Mouse (Mus musculus) neural tube, embryonic 13.5 days (tissue): ENCODE results near the gene Fgfr3. TPM values are rescaled to one million over a fixed set of nuclear protein-coding genes. Genes with fewer than 3 reads are reported as not detected.
A peak's percentile ranks its signal among the peaks of the same experiment; 100 is the strongest.

ENCODE experiments used
- ATAC-seq: fragments of 200-750 bp; cut with Nextera tagmentation; 2 replicates; pipeline ENCODE4 v1.8.0; 2017; ENCODE audit warnings: low read depth, mild to moderate bottlenecking, moderate TSS enrichment, moderate library complexity
- H3K27ac ChIP-seq: fragments of 300-500 bp; sonication (generic); replicated peaks from 2 replicates; pipeline ENCODE4 v1.5.1; 2015; ENCODE audit warnings: moderate library complexity, mild to moderate bottlenecking, inconsistent platforms
- H3K27me3 ChIP-seq: fragments of 300-500 bp; sonication (generic); 2 replicates; pipeline ENCODE4 v1.6.1; 2015; ENCODE audit warnings: mild to moderate bottlenecking, inconsistent platforms
- H3K36me3 ChIP-seq: fragments of 300-500 bp; sonication (generic); 2 replicates; pipeline ENCODE4 v1.6.1; 2015; ENCODE audit warnings: mild to moderate bottlenecking, inconsistent platforms
- H3K4me1 ChIP-seq: fragments of 300-500 bp; sonication (generic); replicated peaks from 2 replicates; pipeline ENCODE4 v1.6.1; 2015; ENCODE audit warnings: inconsistent platforms
- H3K4me2 ChIP-seq: fragments of 300-500 bp; sonication (generic); 2 replicates; pipeline ENCODE4 v1.6.1; 2015; ENCODE audit warnings: inconsistent platforms, mild to moderate bottlenecking, moderate library complexity
- H3K4me3 ChIP-seq: fragments of 300-500 bp; sonication (generic); 2 replicates; pipeline ENCODE4 v1.5.1; 2015; ENCODE audit warnings: mild to moderate bottlenecking, inconsistent platforms
- H3K9ac ChIP-seq: fragments of 300-500 bp; sonication (generic); 2 replicates; pipeline ENCODE4 v1.6.1; 2015; ENCODE audit warnings: moderate library complexity, mild to moderate bottlenecking, inconsistent platforms
- H3K9me3 ChIP-seq: fragments of 300-500 bp; sonication (generic); 2 replicates; pipeline ENCODE4 v1.6.1; 2016; ENCODE audit warnings: inconsistent platforms
- WGBS: fragments of 180-500 bp; shearing (Covaris S2); methylation state at CpG from one replicate; pipeline ENCODE4 v1.1.7; 2015; 5-methylcytosine and 5-hydroxymethylcytosine counted together
- polyA plus RNA-seq: library from polyadenylated mRNA; unstranded; fragments of >200 nt; fragmentation: Nextera tagmentation; extraction: Ambion mirVana; gene quantifications from 2 replicates; pipeline ENCODE4 v1.2.1, GENCODE M21; 2015

Fgfr3 gene
- polyA plus RNA-seq: 42.3 and 44.9 TPM in 2 replicates

DNA sequence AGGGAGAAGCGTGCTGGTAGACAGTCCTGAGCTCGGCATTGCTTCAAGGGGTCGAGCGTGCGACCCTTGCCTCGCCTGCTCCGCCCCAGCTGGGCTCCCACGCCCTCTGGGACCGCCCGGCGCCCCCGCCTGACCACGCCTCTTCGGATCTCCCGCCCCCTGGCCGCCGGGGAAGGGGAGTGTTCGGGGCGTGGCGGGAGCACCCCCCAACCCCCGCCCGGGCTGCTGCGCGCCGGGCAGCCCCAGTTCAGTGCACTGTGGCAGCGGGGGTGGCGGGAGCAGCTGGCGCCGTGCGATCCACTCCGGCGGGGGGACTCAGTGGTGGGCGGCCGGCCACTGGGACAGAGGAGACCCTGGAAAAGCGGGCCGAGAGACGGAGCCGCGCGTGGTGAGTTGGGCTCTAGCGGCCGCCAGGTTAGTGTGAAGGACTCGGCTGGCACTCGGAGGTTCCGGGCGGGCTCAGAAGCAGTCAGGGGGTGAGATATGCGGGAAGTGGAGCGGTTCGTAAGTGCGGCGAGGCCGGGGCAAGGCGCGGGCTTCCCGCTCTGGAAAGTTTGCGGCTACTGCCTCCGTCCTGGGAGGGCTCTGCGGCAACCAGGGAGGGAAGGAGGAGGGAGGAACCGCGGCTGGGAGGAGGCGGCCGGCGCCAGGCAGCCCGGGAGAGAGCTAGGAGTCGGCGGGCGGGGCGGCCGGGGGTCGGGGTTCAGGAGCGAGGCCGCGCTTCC is at the start of gene Fgfr3:
Gene Fgfr3, plus strand, starts transcription at position 134 of the 725 bp plus-strand sequence.
- Histone ChIP-seq H3K9ac (peak within 1 kb of the TSS; percentile 81), H3K4me1 (peaks cover 60% of the 10 kb centered on the region), H3K4me2 (peak within 1 kb of the TSS; percentile 86), H3K27ac (peak within 1 kb of the TSS; percentile 86), H3K9me3 (no peaks in the 10 kb centered on the region), H3K36me3 (no peaks in the 10 kb centered on the region), H3K4me3 (peak within 1 kb of the TSS; percentile 69), H3K27me3 (peaks cover 28% of the 10 kb centered on the region)
- peak; percentile 67 for ATAC-seq
- under 1% methylated on average over 71 of the region's 73 CpGs for WGBS

DNA sequence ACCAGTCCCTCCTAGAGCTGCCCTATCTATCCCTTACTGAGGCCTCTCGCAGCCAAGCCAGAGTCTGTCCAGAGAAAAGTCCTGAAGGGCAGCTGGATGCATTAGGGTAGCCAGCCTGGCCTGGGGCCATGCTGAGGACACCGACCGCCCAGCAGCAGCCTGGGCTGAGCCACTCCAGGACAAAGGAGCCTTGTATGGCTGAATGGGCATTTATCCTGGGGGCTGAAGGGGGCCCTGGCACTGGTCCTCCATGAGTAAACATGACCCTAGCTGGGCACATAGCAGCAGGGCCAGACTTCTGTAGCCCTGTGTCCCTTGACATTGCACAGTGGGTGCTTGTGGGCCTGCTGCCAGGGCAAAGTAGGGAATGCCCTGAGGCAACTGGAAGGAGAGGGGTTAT is 47.0 kb upstream of the Fgfr3 start:
- WGBS: 32% methylated on average over 3 of the region's 3 CpGs
- peak; percentile 70 for ATAC-seq
- Histone ChIP-seq H3K4me2 (no peak overlapping the region), H3K27ac (no peak overlapping the region; the same call in 1 of the 2 replicates), H3K4me1 (peaks cover 13% of the 10 kb centered on the region), H3K27me3 (no peaks in the 10 kb centered on the region), H3K9me3 (no peaks in the 10 kb centered on the region), H3K4me3 (no peak overlapping the region), H3K9ac (peak overlapping the region; percentile 38; the same call in 1 of the 2 replicates), H3K36me3 (peaks cover 14% of the 10 kb centered on the region)

DNA sequence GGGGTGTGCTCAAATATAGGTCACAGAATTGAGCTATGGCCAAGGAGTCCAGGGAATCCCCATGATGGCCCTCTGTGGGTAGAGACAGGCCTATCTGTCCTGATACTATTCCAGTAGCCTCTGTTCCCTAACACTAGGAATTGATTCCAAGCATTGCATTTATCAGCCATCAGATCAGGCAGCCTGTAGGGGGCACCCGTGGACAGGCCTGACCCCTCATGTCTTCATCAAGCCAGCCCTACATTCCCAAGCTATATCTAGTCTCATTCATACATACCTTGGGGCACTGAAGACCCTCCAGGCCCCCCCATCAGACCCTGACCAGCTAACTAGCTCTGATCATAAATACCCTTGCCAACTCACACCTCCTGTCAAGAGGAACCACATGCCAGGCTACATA is 45.5 kb upstream of the Fgfr3 start:
- no peaks in the 10 kb centered on the region for H3K27me3 ChIP-seq
- peaks cover 3% of the 10 kb centered on the region; the same call in 1 of the 2 replicates for H3K36me3 ChIP-seq
- no peaks in the 10 kb centered on the region for H3K9me3 ChIP-seq
- H3K4me3 ChIP-seq: no peak overlapping the region
- H3K27ac ChIP-seq: no peak overlapping the region
- WGBS: 0% methylated on average over 1 of the region's 1 CpGs
- ATAC-seq: no peak
- no peak overlapping the region for H3K4me2 ChIP-seq
- no peak overlapping the region for H3K9ac ChIP-seq
- H3K4me1 ChIP-seq: peaks cover 13% of the 10 kb centered on the region

DNA sequence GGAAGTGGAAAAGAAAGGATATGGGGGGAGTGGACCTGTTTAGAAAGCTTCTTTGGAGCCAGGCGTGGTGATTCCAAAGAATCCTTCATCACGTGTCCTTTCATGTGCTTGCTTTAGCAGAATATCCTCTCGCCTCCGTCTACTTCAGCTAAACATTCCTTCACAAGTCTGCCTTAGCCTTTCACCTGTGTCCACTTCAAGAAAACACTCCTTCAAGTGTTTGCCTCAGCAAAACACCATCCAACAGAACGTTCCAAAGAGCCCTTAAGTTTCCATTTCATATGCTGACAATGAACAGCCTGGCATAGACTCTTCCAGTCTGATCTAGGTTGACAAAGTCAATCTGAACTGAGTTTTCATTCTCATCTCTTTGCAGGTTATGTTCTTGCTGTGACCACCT is 43.2 kb upstream of the Fgfr3 start:
- no peak for ATAC-seq
- H3K4me3 ChIP-seq: no peak overlapping the region
- WGBS: 90% methylated on average over 5 of the region's 5 CpGs

DNA sequence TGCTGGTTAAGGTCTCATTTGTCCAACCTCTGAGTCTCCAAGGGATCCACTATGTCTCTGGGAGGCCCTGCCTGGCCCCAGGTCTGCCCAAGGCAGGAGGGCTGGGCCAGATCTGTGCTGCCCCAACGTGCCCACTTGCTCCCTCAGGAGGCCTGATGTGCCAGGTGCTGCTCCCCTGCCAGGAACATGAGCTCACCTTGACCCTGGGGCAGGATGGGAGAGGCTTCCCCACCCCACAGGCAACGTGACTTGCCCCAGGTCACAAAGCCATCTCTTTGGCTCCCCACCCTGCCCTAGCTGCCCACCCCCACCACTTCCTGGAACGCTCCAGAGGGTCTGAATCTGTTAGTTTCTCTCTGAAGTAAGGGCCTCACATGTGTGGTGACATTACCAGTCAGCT is 40.4 kb upstream of the Fgfr3 start:
- 60% methylated on average over 3 of the region's 3 CpGs for WGBS
- ATAC-seq: no peak
- no peak overlapping the region for H3K9ac ChIP-seq

More for the DNA sequence above, 43.2 kb upstream of the Fgfr3 start:
- Histone ChIP-seq H3K27ac (no peak overlapping the region), H3K36me3 (no peaks in the 10 kb centered on the region), H3K4me1 (peaks cover 13% of the 10 kb centered on the region), H3K9me3 (no peaks in the 10 kb centered on the region), H3K27me3 (no peaks in the 10 kb centered on the region; the same call in 1 of the 2 replicates), H3K4me2 (no peak overlapping the region), H3K9ac (no peak overlapping the region)

DNA sequence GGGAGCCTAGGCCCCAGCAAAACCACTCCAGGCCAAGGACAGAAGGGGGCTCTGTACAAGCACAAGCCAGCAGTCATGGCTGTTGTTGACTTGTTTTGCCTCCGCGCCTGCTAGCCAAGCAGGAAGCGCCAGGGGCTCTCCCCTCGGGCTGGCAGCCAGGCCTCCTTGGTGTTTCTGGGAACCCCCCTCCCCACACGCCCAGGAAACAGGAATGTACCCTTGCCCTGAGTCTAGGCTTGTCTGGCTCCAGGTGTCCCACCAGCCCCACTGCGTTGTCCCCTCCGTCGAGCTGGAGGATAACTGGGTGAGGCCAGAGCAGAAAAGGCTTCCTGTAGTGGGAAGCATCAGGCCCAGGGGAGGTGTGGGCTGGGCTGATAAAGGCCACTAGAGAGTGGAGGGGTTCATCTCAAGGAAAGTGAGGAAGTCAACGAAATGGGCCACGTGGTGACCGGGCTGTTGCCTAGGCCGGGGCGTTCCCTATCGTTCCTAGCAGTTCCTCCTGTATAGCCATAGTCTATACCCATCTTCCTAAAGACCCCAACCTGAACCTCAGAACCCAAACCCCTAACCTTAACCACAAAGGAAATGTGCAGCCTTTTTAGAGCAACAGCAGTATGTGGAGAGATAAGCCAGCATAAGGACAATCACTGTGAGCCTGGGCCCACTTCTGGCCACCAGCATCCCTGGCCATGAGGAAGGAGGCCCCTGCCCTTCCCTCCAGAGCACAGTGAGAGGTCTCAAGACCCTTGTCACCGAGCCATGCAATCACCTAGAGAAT is 39.7 kb upstream of the Fgfr3 start:
- Histone ChIP-seq H3K4me1 (0 out of 2 replicates have a peak, but pooled peaks cover 6% of the 10 kb centered on the region), H3K9me3 (no peaks in the 10 kb centered on the region), H3K36me3 (no peaks in the 10 kb centered on the region), H3K27ac (no peak overlapping the region), H3K27me3 (peaks cover 17% of the 10 kb centered on the region), H3K4me2 (no peak overlapping the region), H3K4me3 (no peak overlapping the region), H3K9ac (no peak overlapping the region)
- 81% methylated on average over 15 of the region's 15 CpGs for WGBS
- ATAC-seq: no peak

More for the DNA sequence above, 40.4 kb upstream of the Fgfr3 start:
- Histone ChIP-seq H3K4me3 (no peak overlapping the region), H3K27me3 (peaks cover 9% of the 10 kb centered on the region), H3K9me3 (no peaks in the 10 kb centered on the region), H3K4me1 (no peaks in the 10 kb centered on the region), H3K4me2 (no peak overlapping the region), H3K36me3 (no peaks in the 10 kb centered on the region), H3K27ac (no peak overlapping the region)

DNA sequence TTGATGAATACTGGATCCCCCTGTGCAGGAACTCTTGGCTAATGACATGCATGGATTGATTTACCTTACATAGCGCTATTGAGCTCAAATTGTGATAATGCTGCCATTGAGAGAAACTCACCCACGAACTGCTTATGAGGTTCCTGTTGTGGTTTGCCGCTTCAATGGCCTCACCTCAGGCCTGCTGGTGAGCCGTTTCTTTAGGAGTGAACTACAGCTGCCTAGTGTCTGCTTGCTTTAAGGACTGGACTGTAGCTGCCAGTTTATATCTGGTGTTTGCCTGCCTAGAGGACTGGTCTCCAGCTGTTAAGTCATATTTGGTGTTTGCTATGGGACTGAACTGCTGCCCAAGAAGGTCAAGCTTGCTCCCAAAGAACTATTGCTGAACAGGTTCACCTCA is 38.5 kb upstream of the Fgfr3 start:
- Histone ChIP-seq H3K36me3 (no peaks in the 10 kb centered on the region), H3K9ac (no peak overlapping the region), H3K4me1 (peaks cover 18% of the 10 kb centered on the region), H3K9me3 (no peaks in the 10 kb centered on the region), H3K4me2 (no peak overlapping the region), H3K4me3 (no peak overlapping the region), H3K27me3 (peaks cover 19% of the 10 kb centered on the region), H3K27ac (no peak overlapping the region)
- ATAC-seq: no peak
- 76% methylated on average over 4 of the region's 4 CpGs for WGBS

DNA sequence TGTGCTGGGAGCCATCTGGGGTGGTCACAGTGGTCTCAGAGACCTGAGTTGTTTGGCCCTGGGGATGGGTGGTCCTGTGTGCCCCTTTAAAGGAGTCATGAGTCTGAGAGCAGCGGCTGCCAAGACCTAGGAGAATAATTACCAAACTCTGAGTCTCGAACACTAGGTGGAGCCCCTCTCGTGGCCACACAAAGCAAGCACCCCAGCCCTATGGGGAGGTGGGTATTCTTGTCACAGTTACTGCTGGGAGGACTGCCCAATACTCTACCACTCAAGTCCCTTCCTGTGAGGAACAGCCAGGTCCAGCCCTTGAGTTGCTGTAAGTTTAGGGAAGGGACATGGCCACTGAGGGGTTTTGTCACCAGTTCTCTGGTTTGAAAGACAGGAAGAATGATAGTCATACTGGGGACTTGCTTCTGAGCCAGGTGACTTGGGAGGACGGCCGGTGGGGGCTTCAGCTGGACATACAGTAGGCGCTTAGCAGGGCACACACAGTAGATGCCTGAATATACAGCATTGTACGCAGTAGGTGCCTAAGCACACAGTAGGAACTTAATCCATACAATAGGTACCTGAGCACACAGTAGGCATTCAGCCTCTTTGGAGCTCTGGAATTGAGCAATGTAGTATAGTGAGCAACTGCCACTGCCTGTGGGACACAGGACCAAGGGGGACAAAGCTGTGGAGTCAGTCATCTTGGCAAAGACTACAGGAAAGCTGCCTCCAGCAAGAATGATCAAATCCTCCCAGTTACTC is 37.4 kb upstream of the Fgfr3 start:
- Histone ChIP-seq H3K27me3 (peaks cover 29% of the 10 kb centered on the region), H3K9ac (no peak overlapping the region), H3K4me1 (peaks cover 29% of the 10 kb centered on the region), H3K4me2 (no peak overlapping the region), H3K27ac (no peak overlapping the region), H3K36me3 (no peaks in the 10 kb centered on the region), H3K4me3 (no peak overlapping the region), H3K9me3 (no peaks in the 10 kb centered on the region)
- WGBS: 44% methylated on average over 7 of the region's 7 CpGs
- peak; percentile 21; the same call in 1 of the 2 replicates for ATAC-seq

DNA sequence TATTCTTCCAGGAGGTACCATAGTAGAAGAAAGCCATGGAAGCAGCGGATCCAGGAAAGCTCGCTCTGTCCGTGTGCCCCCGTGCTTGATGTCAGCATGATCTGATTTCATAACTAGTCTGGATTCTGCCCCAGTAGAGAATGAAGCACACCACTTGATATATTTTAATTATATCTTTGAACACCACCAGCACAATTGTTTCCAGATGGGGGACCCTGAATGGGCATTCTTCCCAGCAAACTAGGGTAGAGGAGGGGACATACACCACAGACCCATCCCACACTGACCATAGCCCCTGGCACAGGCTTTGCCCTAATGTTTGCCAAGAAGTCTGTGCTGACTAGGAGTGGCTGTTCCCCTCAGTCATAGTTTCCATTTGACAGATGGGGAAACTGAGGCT is 36.5 kb upstream of the Fgfr3 start:
- H3K4me3 ChIP-seq: no peak overlapping the region
- 85% methylated on average over 4 of the region's 4 CpGs for WGBS

DNA sequence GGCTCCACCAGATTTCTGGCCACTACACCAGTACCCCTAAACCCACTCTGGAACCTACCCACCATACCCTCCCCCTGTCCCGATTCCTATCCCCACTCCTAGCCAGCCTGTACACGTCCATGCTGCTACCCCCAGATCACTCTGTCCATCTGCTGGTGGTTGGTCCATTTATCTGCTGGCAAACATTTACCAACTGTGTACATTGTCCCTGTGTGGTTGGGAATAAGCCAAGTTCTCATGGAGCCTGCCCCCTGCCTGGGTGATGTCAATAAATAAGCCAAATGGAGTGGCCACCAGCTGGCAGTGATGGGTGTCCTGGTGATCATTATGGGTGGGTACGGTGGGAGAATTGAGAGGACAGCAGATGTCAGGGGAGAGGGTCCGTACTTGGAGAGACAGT is 34.3 kb upstream of the Fgfr3 start:
- no peaks in the 10 kb centered on the region for H3K9me3 ChIP-seq

More for the DNA sequence above, 36.5 kb upstream of the Fgfr3 start:
- H3K36me3 ChIP-seq: no peaks in the 10 kb centered on the region
- H3K9me3 ChIP-seq: no peaks in the 10 kb centered on the region
- ATAC-seq: no peak
- no peak overlapping the region for H3K4me2 ChIP-seq
- no peak overlapping the region for H3K27ac ChIP-seq
- H3K4me1 ChIP-seq: peaks cover 38% of the 10 kb centered on the region
- H3K27me3 ChIP-seq: peaks cover 38% of the 10 kb centered on the region
- no peak overlapping the region for H3K9ac ChIP-seq

DNA sequence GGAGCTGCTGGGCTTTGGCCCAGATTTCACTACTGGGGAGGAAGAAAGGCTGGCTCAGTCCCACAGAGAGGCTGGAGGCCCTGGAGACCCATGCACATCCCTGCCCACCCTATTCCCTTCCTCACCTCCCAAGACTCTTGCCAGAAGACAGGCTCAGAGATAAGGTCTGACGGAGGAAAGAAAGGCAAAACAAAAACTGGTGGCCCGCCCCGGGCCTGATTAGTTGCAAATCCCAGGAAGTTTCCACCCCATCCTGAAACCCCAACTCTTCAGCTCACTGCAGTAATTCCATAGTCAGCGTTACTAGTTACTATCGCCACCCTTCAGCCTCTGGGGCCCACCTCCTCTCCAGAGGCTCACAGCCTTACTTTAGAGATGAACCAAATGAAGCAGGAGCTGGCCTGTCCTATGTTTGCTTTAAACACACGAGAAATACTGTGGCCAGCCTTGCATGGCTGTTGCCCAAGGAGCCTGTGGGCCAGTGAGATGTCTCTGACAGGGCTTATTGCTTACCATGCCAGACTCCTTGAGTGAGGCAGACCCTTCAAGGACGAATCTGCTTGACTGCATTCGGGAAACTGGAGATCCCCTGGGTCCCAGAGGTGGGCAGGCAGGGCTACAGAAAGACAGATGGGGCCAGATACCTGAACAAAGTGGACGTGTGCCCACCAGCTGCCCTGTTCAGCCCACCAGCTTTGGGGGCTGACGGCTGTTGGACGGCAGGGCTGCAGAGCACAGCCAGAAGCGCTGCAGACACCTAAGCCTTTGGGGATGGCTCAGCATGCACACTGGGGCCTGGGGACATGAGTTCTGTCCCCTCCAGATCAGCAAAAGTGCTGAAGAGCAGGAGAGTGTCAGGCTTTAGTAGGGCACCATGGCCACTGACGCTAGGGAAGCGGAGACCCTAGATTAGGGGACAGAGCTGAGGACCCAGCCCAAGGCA is 32.9 kb upstream of the Fgfr3 start:
- H3K27ac ChIP-seq: peak overlapping the region; percentile 84
- no peak overlapping the region for H3K4me3 ChIP-seq
- peak overlapping the region; percentile 44 for H3K9ac ChIP-seq
- H3K36me3 ChIP-seq: no peaks in the 10 kb centered on the region
- H3K4me2 ChIP-seq: peak overlapping the region; percentile 19; the same call in 1 of the 2 replicates
- ATAC-seq: 0 out of 2 replicates have a peak, but pooled peaks have one; percentile 0
- H3K9me3 ChIP-seq: no peaks in the 10 kb centered on the region
- WGBS: 51% methylated on average over 14 of the region's 14 CpGs
- peaks cover 67% of the 10 kb centered on the region for H3K4me1 ChIP-seq
- peaks cover 65% of the 10 kb centered on the region for H3K27me3 ChIP-seq

More for the DNA sequence above, 34.3 kb upstream of the Fgfr3 start:
- H3K9ac ChIP-seq: no peak overlapping the region
- H3K27ac ChIP-seq: no peak overlapping the region
- H3K4me3 ChIP-seq: no peak overlapping the region
- H3K4me2 ChIP-seq: no peak overlapping the region
- ATAC-seq: no peak
- H3K36me3 ChIP-seq: no peaks in the 10 kb centered on the region
- peaks cover 55% of the 10 kb centered on the region for H3K4me1 ChIP-seq
- peaks cover 54% of the 10 kb centered on the region for H3K27me3 ChIP-seq
- WGBS: 49% methylated on average over 4 of the region's 4 CpGs
